Mouse (Mus musculus) layer of hippocampus, adult 18-20 months (tissue): ENCODE data around the gene Actrt3. TPM values are rescaled to one million over a fixed set of nuclear protein-coding genes. Genes with fewer than 3 reads are reported as not detected.

Experiments
- DNase-seq, 2 experiments: peaks; one replicate each; pipeline ENCODE4 v3.0.0; 2022; ENCODE audit warnings: low spot score in 2 of 2
- long read RNA-seq: library from polyadenylated mRNA; stranded (forward); transcript quantifications from one replicate; pipeline ENCODE4 v2.0.0, GENCODE M21; 2021
- total RNA-seq, 2 experiments: library from RNA; stranded (reverse); gene quantifications; 2 replicates each; pipeline ENCODE4 v1.2.3; 2021

The Actrt3 gene
- under 1 TPM; 0.38 to 0.79 TPM for total RNA-seq
- long read RNA-seq: 0 reads

GRCm38 (mm10) chr3:30599711-30600545 is at the start of gene Actrt3:
Gene Actrt3 (minus strand): TSS chr3:30599939.
- peak; percentile 45 to 51 for DNase-seq

DNA sequence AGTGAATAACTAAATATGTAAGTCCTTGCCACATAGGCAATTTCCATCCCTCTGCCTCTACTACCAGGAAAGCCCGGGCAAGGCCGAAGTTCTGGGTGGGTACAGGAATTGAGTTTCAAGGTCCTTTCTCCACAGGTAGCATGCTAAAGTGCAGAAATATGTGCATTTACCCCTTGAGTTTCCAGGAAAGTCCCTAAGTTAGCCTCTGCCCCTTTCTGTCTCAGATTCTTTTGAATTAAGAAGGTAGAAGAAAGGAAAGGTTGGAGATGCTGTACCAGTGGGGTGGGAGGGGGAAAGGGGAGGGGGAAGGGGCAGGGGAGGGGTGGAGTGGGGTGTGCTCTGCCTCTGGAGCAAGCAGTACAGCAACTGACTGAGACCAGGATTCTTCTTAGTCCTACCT is 48.7 kb upstream of the Actrt3 start:
- DNase-seq: no peak

DNA sequence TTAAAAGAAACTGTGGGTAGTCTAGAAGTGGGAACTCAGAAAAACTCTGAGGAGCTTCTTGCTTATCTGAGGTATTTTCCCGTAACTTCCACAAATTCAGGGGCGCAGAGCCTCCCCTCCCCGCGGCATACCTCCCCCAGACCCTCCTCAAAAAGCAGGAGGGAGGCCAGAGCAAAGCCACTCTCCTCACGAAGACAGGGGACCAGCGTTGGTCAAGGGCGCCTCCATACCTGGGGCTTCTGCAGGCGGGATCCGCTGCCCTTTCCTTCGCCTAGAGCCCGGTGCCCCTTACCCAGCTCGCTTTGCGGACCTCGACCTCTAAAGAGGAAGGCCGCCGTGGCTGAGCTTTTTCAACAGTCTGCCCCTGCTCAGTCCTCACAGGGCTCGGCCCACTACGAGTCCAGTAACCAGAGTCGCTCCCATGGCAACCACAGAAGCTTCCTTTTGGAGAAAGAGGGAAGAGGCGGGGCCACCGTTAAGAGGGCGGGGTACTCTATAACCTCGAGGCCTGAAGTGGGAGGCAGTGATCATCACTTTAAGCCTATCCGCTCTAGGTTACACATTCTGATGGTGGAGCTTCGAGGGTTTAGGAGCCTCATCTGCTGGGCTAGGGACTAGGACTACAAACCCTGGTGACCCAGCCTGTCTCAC is 47.8 kb upstream of the Actrt3 start, which contains the start of gene Lrrc34:
Gene Lrrc34, minus strand, starts transcription at position 430 of the 651 bp plus-strand sequence.
- DNase-seq: no peak

DNA sequence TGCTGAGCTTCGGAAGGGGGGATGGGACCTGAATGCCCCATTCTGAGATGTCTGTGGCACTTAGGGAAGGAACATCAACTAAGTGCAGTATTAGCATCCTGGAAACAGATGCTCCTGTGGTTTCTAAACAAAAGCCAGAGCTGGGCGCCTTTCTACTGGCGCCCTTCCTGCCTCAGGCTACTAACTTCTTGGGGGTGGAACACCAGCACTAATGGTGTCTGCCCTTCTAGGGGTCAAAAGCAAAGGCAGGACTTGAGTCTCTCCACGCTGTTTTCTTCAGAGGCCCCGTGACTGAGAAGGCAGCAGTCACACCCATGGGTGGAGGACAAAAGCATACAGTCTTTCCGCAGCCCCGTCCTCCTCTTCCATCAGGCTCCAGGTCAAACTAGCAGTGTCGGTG is 47.0 kb upstream of the Actrt3 start:
- DNase-seq: no peak

DNA sequence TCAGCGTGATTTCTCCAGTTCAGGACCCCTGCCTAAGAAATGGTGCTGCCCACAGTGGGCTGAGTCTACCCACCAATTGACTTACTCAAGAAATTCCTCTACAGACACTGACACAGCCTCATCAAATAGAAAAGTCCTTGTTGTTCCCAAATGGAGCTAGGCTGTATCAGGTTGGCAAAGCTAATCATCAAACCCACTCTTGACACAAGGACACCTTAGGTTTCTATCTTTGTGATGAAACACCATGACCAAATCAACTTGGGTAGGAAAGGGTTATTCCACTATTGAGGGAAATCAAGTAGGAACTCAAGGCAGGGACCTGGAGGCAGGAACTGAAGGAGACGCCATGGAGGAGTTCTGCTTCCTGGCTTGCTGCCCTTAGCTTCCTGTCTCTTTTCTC is 44.5 kb upstream of the Actrt3 start, which contains the start of gene Lrriq4:
Gene Lrriq4, plus strand, starts transcription at position 301 of the 400 bp plus-strand sequence.
- no peak for DNase-seq

DNA sequence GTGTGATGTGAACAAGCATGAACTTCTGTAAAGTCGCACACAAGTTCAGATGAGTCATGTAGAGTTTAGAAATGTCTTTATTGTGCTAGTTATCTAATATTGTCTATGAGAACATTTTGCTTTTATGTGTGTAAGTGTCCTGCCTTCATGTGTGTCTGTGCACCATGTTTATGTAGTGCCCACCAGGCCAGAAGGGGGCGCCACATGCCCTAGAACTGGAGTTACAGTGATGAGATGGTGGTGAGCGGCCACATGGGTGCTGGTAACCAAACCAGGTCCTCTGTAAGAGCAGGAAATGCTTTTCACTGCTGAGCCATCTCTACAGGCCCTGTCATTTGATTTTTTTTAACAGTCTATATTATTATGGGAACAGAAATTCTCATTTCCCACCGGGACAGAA is 35.9 kb upstream of the Actrt3 start:
- DNase-seq: no peak

DNA sequence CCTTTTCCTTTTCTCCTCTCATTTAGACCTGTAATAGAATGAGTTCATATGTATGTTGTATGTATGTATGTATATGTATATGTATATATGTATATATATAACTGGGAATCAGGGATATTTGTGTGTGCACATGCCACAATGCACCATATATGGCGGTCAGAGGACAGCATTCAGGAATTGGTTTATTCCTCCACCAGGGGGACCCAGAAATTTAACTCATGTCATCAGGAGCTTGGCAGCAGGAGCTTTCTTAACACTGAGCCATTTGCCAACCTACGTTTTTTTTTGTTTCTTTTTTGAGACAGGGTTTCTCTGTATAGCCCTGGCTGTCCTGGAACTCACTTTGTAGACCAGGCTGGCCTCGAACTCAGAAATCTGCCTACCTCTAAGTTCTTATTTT is 33.9 kb upstream of the Actrt3 start:
- no peak for DNase-seq

DNA sequence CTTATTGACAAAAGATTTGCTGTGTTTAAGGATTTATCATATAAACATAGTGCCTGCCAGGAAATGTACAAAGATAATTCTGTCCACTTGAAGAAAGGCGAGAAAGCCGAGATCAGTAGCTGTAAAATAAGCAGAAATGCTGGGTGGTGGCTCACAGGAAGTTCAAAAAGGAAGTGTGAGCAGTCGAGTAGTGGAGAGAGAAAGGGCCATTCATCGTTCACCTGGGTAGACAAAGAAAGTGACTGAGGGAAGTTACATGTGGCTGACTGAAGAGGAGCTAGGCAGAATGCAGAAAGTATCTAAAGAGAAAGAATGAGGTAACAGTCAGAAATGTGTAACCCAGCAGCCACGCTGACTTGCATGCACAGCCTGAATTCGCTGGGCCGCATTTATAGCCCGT is 20.4 kb upstream of the Actrt3 start:
- DNase-seq: no peak

- no peak for DNase-seq
Observed at GRCm38 (mm10) chr3:30610930-30611329, 11.2 kb upstream of the Actrt3 start.

DNA sequence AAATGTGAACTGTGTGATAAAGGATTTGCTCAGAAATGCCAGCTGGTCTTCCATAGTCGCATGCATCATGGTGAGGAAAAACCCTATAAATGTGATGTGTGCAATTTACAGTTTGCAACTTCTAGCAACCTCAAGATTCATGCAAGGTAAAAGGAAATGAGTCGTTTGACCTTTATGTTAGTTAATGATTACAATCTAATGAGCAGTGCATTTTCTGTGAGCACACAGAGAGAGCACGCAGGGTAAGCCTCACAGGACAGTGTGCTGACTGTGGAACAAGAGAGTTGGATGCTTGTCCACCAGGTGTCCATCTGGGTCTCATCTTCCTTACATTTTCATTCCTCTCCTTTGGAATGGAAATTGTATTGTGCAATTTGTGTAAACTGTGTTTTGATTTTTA is 9.3 kb upstream of the Actrt3 start:
- DNase-seq: no peak

DNA sequence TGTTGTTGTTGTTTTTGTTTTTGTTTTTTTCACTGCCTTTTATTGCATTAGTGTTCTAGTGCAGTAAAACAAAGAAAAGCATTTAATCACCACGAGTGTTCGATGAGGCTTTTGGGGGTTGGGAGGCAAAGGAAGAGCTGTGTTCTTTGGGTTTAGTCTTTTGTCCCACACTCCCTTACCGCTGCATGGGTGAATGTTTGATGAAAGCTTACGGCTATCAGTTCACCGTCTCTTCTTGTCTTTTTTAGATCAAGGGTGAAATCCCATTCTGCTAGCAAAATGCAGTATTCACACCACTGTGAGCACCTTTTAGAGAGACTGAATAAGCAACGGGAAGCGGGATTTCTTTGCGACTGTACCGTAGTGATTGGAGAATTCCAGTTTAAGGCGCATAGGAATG is 3.5 kb upstream of the Actrt3 start:
- no peak for DNase-seq

DNA sequence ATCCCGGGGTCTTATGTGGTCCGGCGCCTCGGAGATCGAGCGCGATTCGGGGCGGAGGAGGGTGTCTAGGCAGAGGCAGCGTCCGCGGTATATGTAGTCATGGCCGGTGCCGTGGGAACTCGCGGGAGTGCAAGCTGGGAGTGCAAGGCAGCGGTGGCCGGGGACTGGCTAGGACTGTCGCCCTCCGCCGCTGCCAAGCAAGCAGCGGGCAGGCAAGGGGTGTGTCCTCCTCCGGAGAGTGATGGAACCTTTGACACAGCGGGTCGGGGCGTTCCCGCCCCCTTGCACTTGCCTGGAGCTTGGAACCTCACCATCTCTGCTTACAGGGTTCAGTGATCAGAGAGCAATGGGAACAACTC is 3.0 kb upstream of the Actrt3 start:
- no peak for DNase-seq

GRCm38 (mm10) chr3:30602065-30602739 is 2.5 kb upstream of the Actrt3 start, which contains the start of gene Mynn:
Gene Mynn (plus strand): TSS chr3:30602065.
- DNase-seq: peak; percentile 97 to 99

DNA sequence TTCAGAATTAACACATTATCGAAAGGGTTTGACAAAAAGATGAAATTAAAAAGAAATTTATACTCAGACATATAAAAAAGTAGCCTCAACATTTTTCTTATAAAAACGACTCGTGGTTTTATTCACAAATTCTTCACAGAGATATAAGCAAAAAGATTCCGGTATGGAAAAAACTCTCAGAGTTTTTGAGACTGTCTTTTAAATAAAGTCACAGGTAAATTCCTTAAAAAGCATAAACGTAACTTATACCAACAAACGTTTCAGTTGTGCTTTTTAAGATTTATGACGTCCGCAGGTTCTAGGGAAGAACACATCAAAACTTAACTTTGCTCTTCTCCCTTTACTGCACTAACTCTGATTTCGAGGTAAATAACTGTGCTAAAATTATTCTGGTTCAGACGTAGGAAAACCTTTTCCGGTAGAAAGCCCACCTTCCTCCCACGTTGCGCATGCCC is 1.9 kb upstream of the Actrt3 start:
- DNase-seq: no peak

- peak; percentile 79 to 96 for DNase-seq
Observed at GRCm38 (mm10) chr3:30601175-30601574, 1.4 kb upstream of the Actrt3 start.

GRCm38 (mm10) chr3:30600717-30601116 is 978 bp upstream of the Actrt3 start:
- peak; percentile 31 to 58 for DNase-seq

GRCm38 (mm10) chr3:30597271-30597670 is 2.5 kb downstream of the Actrt3 start:
- DNase-seq: no peak

DNA sequence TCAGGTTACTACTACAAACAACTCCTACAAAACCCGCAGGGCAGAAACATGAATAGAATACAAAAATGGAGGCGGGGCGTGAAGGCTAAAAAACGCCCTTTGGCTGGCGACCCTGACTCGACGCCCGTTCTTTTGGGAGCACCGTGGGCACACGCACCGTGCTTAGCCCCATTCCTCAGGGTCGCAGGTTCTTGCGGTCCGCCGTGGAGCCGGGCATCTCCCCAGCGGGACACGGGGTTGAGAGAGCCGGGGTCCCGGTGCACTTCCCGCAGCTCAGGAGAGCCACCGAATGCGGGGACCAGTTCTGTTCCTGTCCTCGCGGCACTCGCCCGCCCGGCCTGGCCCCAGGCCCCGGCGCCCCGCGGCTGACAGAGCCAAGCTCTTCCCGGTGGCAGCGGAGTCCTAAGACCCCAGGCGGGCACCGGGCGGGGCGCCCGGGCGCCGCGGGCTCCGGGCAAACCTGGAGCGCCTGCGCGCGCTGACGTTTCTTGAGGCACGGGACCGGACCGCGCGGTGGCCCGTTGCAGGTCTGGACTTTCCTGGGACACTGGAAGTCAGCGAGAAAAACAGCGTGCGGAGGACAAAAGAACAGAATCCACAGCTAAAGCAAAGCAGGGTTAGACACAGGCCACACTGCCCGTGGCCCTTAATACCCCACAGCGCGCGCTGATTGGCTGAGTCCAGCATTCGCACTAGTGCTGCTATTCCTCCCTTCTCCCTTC is 4.5 kb downstream of the Actrt3 start:
- peak in 1 of 2 experiments; percentile 38 for DNase-seq

DNA sequence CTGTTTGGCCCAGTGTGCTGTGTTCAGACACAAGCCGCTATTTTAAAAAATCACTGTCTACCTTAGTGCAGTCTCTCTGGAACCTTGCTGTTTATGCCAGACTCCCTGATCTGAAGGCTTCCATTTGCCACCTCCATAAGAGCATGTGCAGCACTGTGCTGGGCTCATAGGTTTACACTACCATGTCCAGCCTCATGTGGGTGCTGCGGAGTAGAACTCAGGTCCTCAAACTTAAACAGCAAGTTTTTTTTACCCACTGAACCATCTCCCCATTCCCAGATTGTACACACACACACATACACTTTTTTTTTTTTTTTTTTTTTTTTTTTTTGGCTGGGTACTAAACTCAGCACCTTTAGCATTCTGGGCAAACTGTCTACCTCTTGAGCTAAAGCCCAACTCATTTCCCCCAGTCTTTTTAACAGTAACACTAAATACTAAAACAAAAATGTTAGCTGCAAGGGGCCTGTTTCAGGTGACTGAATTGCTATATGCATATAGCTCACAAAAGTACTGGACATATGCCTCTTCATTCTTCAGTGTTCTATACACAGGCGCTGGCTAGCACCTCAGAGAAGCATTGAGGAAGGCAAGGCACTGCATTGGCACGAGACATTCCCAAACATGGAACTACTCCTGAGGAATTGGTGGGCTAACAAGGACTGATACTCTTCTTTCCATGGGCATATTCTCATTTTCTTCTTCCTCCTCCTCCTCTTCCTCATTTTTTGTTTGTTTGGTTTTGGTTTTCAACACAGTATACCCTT is 5.8 kb downstream of the Actrt3 start:
- no peak for DNase-seq

GRCm38 (mm10) chr3:30592418-30592853 is 7.3 kb downstream of the Actrt3 start:
- DNase-seq: peak in 1 of 2 experiments; percentile 37
